18 mouse cellular contexts compared by ENCODE assay signal in the genomic region with DNA sequence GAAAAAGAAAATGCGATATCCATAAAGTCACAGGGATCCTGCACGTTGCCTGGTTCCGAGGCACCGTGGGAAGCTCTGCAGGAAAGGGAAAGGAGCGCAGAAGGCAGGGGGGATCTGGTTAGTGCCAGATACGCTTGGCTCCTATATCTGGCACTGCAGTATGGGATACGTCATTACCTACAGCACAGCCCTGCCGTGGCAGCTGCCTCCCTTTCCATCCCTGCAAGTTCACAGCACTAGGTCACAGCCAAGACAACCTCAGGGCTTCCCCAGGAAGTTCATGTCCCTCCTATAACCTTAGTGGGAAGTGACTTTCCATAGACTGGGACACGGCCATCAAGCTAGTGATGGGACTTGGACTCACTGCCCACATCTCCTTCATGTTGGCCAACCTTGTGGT. TPM values are rescaled to one million over a fixed set of nuclear protein-coding genes. Genes with fewer than 3 reads are reported as not detected.
DNase-seq lines count a peak whose midpoint lies in the region; TF ChIP-seq lines count a peak whose summit lies in the region.
"Had no signal": no experiment of that assay in that cellular context is flagged by ENCODE, and none has a peak within 500 bp of the region (broad histone marks: within the 10 kb centered on the region; RNA-seq: fewer than 3 reads in every experiment).

No protein-coding gene starts in this region.

- TF ChIP-seq CTCF in left cerebral cortex, adult 2 months (IDR thresholded peaks at IDR 0.05) = no peak

- no peak overlapping the region for H3K4me3 ChIP-seq in left cerebral cortex, adult 2 months
- H3K4me3 ChIP-seq: embryonic facial prominence, embryonic 13.5 days; forebrain, embryonic 12.5 days; gastrocnemius, adult 2 months; heart, embryonic 13.5 days; hindbrain, embryonic 15.5 days had no signal

- DNase-seq in cerebellum, adult 11-12 months = peak; percentile 52
- no peak for DNase-seq in cerebellum, adult 8-10 months
- DNase-seq in cerebellum, adult 9-11 months = peak; percentile 58
- DNase-seq in cerebellum, postnatal 14 days = no peak
- DNase-seq in left cerebral cortex, adult 2 months (ENCODE audit: extremely low spot score in 1 of 2, low spot score in 2 of 2) = no peak
- DNase-seq in left cerebral cortex, adult 18-20 months (ENCODE audit: low spot score in 2 of 2) = no peak
- DNase-seq in left cerebral cortex, adult 9 months (ENCODE audit: low spot score in 2 of 2) = no peak
- DNase-seq: adrenal gland, postnatal 10 days; gastrocnemius, adult 2 months; gastrocnemius, postnatal 25 days; heart, adult 11 months; heart, postnatal 36 days; kidney, adult 8-10 months had no signal

- intact Hi-C loops in left cerebral cortex, adult 2 months (cut with DNase I) = no loop called here

- peak overlapping the region; percentile 47; the same call in 1 of the 2 replicates for H3K27ac ChIP-seq in left cerebral cortex, adult 2 months
- H3K27ac ChIP-seq: embryonic facial prominence, embryonic 13.5 days; forebrain, embryonic 12.5 days; gastrocnemius, adult 2 months; heart, embryonic 13.5 days; hindbrain, embryonic 15.5 days had no signal

RNA-seq across cellular contexts. Expression of a gene that starts 18.4 kb away (rescaled TPM):
- total RNA-seq in left cerebral cortex, adult 2 months (2021) = 100 to 1,000 TPM; 219 to 227 TPM
- 100 to 1,000 TPM; 208 to 220 TPM for total RNA-seq in left cerebral cortex, adult 18-20 months (2021)
- total RNA-seq: gastrocnemius, adult 2 months; gastrocnemius, postnatal 25 days; heart, postnatal 36 days; MEL had no signal

RNA-seq across cellular contexts. Expression of a gene that starts 18.9 kb away (rescaled TPM):
- total RNA-seq in left cerebral cortex, adult 2 months (2021) = 10 to 100 TPM; 73.7 to 82.1 TPM
- total RNA-seq in left cerebral cortex, adult 18-20 months (2021) = 10 to 100 TPM; 78.9 to 82.6 TPM

RNA-seq across cellular contexts. Expression of a gene that starts 54.6 kb away (rescaled TPM):
- total RNA-seq in left cerebral cortex, adult 2 months (2021) = 10 to 100 TPM; 20.0 to 20.1 TPM
- total RNA-seq in left cerebral cortex, adult 18-20 months (2021) = 10 to 100 TPM; 17.3 to 19.0 TPM

Comparison
In these comparisons a context has a peak if more than half of its experiments do, and no peak if none do; other contexts are left out.
1. DNase-seq: peak in cerebellum, adult 11-12 months (single experiment) and cerebellum, adult 9-11 months (single experiment); none in cerebellum, adult 8-10 months (single experiment), cerebellum, postnatal 14 days (0 of 2), left cerebral cortex, adult 2 months (0 of 2), left cerebral cortex, adult 18-20 months (0 of 2) and left cerebral cortex, adult 9 months (0 of 2).